Mouse (Mus musculus): Measurements from ENCODE around the gene Grm4. TPM values are rescaled to one million over a fixed set of nuclear protein-coding genes. Genes with fewer than 3 reads are reported as not detected.
"Not testable (repeated sequence)": the region's sequence is repeated elsewhere in the genome, so short reads cannot be mapped to it uniquely, and the experiment has no call there.

Gene Grm4
- polyA plus RNA-seq, 1 experiment = 0.81 TPM

GRCm38 (mm10) chr17:27390019-27390418, 131.2 kb downstream of the Grm4 start:
- Histone ChIP-seq H3K36me3 (ENCODE audit: control insufficient read depth, insufficient read depth, low read length) (no peaks in the 10 kb centered on the region), H3K4me1 (ENCODE audit: control insufficient read depth, insufficient read depth, low read length) (peaks cover 4% of the 10 kb centered on the region; the same call in 1 of the 2 replicates), H3K27ac (ENCODE audit: control insufficient read depth, insufficient read depth, low read depth, low read length) (no peak overlapping the region), H3K4me3 (ENCODE audit: control insufficient read depth, low read depth, low read length) (no peak overlapping the region), H3K27me3 (ENCODE audit: control insufficient read depth, insufficient read depth, low read length) (no peaks in the 10 kb centered on the region)
- TF ChIP-seq CTCF (IDR thresholded peaks at IDR 0.05; ENCODE audit: control insufficient read depth, insufficient read depth, insufficient replicate concordance, low read depth, low read length) = no peak
- no peak for TF ChIP-seq POLR2A (IDR thresholded peaks at IDR 0.05; ENCODE audit: control insufficient read depth, low read depth, low read length)

GRCm38 (mm10) chr17:27389221-27390000, 131.8 kb downstream of the Grm4 start:
- H3K4me1 ChIP-seq (ENCODE audit: control insufficient read depth, insufficient read depth, low read length) = peaks cover 4% of the 10 kb centered on the region; the same call in 1 of the 2 replicates
- no peak overlapping the region for H3K4me3 ChIP-seq (ENCODE audit: control insufficient read depth, low read depth, low read length)
- H3K36me3 ChIP-seq (ENCODE audit: control insufficient read depth, insufficient read depth, low read length) = no peaks in the 10 kb centered on the region
- H3K27ac ChIP-seq (ENCODE audit: control insufficient read depth, insufficient read depth, low read depth, low read length) = no peak overlapping the region
- no peaks in the 10 kb centered on the region for H3K27me3 ChIP-seq (ENCODE audit: control insufficient read depth, insufficient read depth, low read length)
- no peak for TF ChIP-seq CTCF (IDR thresholded peaks at IDR 0.05; ENCODE audit: control insufficient read depth, insufficient read depth, insufficient replicate concordance, low read depth, low read length)
- no peak for TF ChIP-seq POLR2A (IDR thresholded peaks at IDR 0.05; ENCODE audit: control insufficient read depth, low read depth, low read length)

- H3K27ac ChIP-seq (ENCODE audit: control insufficient read depth, insufficient read depth, low read depth, low read length) = no peak overlapping the region
- TF ChIP-seq CTCF (IDR thresholded peaks at IDR 0.05; ENCODE audit: control insufficient read depth, insufficient read depth, insufficient replicate concordance, low read depth, low read length) = no peak
- H3K4me1 ChIP-seq (ENCODE audit: control insufficient read depth, insufficient read depth, low read length) = peaks cover 4% of the 10 kb centered on the region; the same call in 1 of the 2 replicates
- H3K4me3 ChIP-seq (ENCODE audit: control insufficient read depth, low read depth, low read length) = no peak overlapping the region
- no peaks in the 10 kb centered on the region for H3K27me3 ChIP-seq (ENCODE audit: control insufficient read depth, insufficient read depth, low read length)
- no peaks in the 10 kb centered on the region for H3K36me3 ChIP-seq (ENCODE audit: control insufficient read depth, insufficient read depth, low read length)
Observed at GRCm38 (mm10) chr17:27386438-27386837, 134.8 kb downstream of the Grm4 start.

GRCm38 (mm10) chr17:27385513-27386261, 135.5 kb downstream of the Grm4 start:
- peaks cover 4% of the 10 kb centered on the region; the same call in 1 of the 2 replicates for H3K4me1 ChIP-seq (ENCODE audit: control insufficient read depth, insufficient read depth, low read length)
- no peaks in the 10 kb centered on the region for H3K36me3 ChIP-seq (ENCODE audit: control insufficient read depth, insufficient read depth, low read length)
- H3K4me3 ChIP-seq (ENCODE audit: control insufficient read depth, low read depth, low read length) = no peak overlapping the region
- no peak for TF ChIP-seq POLR2A (IDR thresholded peaks at IDR 0.05; ENCODE audit: control insufficient read depth, low read depth, low read length)
- TF ChIP-seq CTCF (IDR thresholded peaks at IDR 0.05; ENCODE audit: control insufficient read depth, insufficient read depth, insufficient replicate concordance, low read depth, low read length) = no peak
- H3K27me3 ChIP-seq (ENCODE audit: control insufficient read depth, insufficient read depth, low read length) = no peaks in the 10 kb centered on the region
- no peak overlapping the region for H3K27ac ChIP-seq (ENCODE audit: control insufficient read depth, insufficient read depth, low read depth, low read length)

- no peak overlapping the region for H3K4me3 ChIP-seq (ENCODE audit: control insufficient read depth, low read depth, low read length)
- no peak overlapping the region for H3K27ac ChIP-seq (ENCODE audit: control insufficient read depth, insufficient read depth, low read depth, low read length)
- peaks cover 4% of the 10 kb centered on the region; the same call in 1 of the 2 replicates for H3K4me1 ChIP-seq (ENCODE audit: control insufficient read depth, insufficient read depth, low read length)
- no peaks in the 10 kb centered on the region for H3K27me3 ChIP-seq (ENCODE audit: control insufficient read depth, insufficient read depth, low read length)
- TF ChIP-seq CTCF (IDR thresholded peaks at IDR 0.05; ENCODE audit: control insufficient read depth, insufficient read depth, insufficient replicate concordance, low read depth, low read length) (no peak), POLR2A (IDR thresholded peaks at IDR 0.05; ENCODE audit: control insufficient read depth, low read depth, low read length) (no peak)
- H3K36me3 ChIP-seq (ENCODE audit: control insufficient read depth, insufficient read depth, low read length) = no peaks in the 10 kb centered on the region
Observed at GRCm38 (mm10) chr17:27382916-27383315, 138.3 kb downstream of the Grm4 start.

- H3K27ac ChIP-seq (ENCODE audit: control insufficient read depth, insufficient read depth, low read depth, low read length); H3K27me3 ChIP-seq (ENCODE audit: control insufficient read depth, insufficient read depth, low read length); H3K36me3 ChIP-seq (ENCODE audit: control insufficient read depth, insufficient read depth, low read length); H3K4me1 ChIP-seq (ENCODE audit: control insufficient read depth, insufficient read depth, low read length): not testable (repeated sequence)
- peak overlapping the region; percentile 59; the same call in 1 of the 2 replicates for H3K4me3 ChIP-seq (ENCODE audit: control insufficient read depth, low read depth, low read length)
Observed at GRCm38 (mm10) chr17:27380911-27381459, 140.2 kb downstream of the Grm4 start.

GRCm38 (mm10) chr17:27378977-27379376, 142.2 kb downstream of the Grm4 start:
- Histone ChIP-seq H3K27ac (ENCODE audit: control insufficient read depth, insufficient read depth, low read depth, low read length) (no peak overlapping the region), H3K4me1 (ENCODE audit: control insufficient read depth, insufficient read depth, low read length) (no peaks in the 10 kb centered on the region)
- no peak for TF ChIP-seq POLR2A (IDR thresholded peaks at IDR 0.05; ENCODE audit: control insufficient read depth, low read depth, low read length)
- TF ChIP-seq CTCF (IDR thresholded peaks at IDR 0.05; ENCODE audit: control insufficient read depth, insufficient read depth, insufficient replicate concordance, low read depth, low read length) = no peak

More at GRCm38 (mm10) chr17:27378977-27379376, 142.2 kb downstream of the Grm4 start:
- Histone ChIP-seq H3K36me3 (ENCODE audit: control insufficient read depth, insufficient read depth, low read length) (no peaks in the 10 kb centered on the region), H3K27me3 (ENCODE audit: control insufficient read depth, insufficient read depth, low read length) (no peaks in the 10 kb centered on the region), H3K4me3 (ENCODE audit: control insufficient read depth, low read depth, low read length) (no peak overlapping the region)
